Mouse (Mus musculus) monocyte, adult 2 months (primary cell): ENCODE measurements around the gene Zfp988.
"Not testable (repeated sequence)": the region's sequence is repeated elsewhere in the genome, so short reads cannot be mapped to it uniquely, and the experiment has no call there.

Experiments used
- DNase-seq, 2 experiments: peaks; one replicate each; pipeline ENCODE4 v3.0.0; 2022; ENCODE audit warnings: low spot score in 2 of 2, low read depth in 1 of 2

The Zfp988 gene

GRCm38 (mm10) chr4:147343042-147343908 lies 37.8 kb downstream of the Zfp988 start:
- DNase-seq: not testable (repeated sequence)

DNA sequence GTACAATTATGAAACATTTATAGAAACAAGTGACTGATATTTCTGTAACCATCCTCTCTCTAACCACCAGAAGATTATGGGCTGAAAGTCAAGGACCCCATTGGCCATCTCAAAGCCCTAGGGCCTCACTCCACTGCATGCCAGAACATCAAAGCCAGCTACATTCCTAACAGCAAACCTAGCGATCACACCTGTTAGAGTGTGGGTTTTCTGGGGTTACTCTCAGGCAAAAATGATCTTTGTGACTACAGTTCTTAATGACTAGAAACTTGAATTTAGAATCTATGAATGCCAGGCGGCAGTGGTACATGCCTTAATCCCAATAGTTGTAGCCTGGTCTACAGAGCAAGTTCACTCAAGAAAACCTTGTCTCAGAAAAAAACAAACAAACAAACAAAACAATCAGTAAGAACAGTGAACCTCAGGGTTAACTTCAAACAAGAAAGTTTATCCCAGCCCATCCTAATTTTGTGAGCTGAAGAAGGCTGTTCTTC lies 39.6 kb downstream of the Zfp988 start:
- not testable (repeated sequence) for DNase-seq

DNA sequence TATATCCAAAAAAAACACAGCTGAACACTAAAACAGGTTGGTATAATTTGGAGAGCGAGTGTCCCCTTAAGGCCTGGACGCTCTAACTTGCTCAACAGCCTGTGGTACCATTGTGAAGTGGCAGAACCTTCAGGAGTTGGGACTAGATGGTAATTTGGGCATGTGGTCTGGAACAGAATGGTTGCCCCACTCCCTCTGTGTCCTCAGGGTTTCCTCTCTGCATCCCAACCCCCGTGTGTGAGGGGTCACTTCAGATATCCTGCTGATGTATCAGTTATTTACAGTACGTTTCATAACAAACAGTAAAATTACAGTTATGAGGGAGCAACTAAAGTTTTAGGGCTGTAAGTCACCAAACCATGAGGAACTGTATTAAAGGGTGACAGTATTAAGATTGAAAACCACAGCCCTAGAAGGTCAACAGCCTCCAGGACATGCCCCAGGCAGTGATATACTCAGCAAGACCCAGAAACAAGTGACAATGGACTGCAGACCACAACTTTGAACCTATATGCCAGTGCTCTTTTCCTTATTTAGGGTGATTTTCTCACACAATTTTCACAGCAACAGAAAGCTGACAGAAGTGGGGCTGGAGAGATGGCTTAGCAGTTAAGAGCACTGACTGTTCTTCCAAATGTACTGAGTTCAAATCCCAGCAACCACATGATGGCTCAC lies 41.0 kb downstream of the Zfp988 start:
- DNase-seq: not testable (repeated sequence)

DNA sequence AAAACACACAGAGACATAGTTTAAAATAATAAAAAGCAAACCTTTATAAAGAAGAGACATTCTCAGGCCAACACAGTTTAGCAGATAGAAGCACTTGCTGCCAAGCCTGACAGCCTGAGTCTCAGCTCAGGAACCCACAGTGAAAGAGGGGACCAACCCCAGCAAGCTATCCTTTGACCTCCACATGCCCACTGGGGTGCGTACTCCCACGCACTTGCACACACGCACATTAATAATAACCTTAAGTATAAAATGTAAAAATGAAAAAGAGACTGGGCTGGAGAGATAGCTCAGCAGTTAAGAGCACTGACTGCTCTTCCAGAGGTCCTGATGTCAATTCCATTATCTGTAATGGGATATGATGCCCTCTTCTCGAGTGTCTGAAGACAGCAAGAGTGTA lies 41.8 kb downstream of the Zfp988 start:
- DNase-seq: not testable (repeated sequence)

GRCm38 (mm10) chr4:147347880-147348279 lies 42.4 kb downstream of the Zfp988 start:
- DNase-seq: not testable (repeated sequence)

DNA sequence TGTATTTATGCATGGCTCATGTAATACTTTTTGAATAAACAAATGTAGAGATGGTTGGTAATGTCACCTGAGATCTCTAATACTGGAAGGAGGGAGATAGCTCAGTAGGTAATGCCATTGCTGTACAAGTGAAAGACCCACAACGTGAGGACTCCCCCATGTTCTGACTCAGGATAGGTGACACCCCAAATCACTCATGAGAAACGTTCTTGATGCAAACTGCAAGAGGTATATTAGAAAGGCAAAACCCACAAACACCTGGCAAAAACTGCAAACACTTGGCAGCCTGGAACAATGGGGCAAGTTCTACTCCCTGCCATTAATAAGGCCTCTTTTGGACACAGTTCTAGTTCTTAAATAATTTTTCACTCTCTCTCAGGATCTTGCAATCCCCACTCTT lies 42.9 kb downstream of the Zfp988 start:
- DNase-seq: not testable (repeated sequence)

GRCm38 (mm10) chr4:147348906-147349686 lies 43.6 kb downstream of the Zfp988 start:
- DNase-seq: not testable (repeated sequence)

DNA sequence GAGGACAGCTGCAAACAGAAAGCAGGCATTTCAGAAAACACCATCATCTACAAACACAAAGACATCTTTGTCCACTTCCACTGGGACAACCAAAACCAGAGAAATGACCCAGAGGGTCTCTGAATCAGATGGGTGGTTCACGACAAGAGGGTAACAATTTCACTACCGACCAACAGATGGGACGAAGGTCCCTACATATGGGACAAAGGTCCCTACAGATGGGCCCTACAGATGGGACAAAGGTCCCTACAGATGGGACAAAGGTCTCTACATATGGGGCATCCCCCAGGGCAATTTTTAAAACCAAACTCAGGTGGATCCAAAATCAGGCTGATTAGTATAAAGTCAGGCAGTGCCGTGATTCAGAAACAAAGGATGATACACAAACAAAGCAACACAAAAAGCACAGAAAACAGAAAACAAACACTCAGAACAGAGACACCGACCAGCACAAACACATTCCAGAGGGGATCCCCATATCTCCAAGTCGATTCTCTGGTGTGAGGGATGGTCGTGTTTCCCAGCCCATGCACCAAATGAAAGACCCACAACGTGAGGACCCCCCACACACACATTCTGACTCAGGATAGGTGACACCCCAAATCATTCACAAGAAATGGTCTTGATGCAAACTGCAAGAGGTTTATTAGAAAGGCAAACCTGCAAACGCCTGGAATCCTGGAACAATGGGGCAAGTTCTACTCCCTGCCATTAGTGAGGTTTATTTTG lies 44.4 kb downstream of the Zfp988 start:
- DNase-seq: not testable (repeated sequence)

DNA sequence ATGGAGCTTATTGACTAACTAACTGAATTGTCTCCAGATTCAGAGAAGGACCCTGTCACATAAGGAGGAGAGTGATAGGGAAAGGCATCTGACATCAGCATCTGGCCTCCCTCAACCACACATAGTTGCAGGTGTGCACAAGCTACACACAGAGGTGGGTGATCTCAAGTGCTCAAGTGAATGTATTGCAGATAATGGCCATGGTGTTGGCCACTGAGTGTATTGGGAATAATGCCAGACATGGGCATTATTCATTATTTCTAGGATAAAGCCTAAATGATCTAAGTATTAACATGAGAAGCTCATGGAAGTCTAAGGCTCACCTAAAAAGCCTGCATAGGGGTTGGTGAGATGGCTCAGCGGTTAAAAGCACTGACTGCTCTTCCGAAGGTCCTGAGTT lies 45.1 kb downstream of the Zfp988 start:
- DNase-seq: not testable (repeated sequence)

DNA sequence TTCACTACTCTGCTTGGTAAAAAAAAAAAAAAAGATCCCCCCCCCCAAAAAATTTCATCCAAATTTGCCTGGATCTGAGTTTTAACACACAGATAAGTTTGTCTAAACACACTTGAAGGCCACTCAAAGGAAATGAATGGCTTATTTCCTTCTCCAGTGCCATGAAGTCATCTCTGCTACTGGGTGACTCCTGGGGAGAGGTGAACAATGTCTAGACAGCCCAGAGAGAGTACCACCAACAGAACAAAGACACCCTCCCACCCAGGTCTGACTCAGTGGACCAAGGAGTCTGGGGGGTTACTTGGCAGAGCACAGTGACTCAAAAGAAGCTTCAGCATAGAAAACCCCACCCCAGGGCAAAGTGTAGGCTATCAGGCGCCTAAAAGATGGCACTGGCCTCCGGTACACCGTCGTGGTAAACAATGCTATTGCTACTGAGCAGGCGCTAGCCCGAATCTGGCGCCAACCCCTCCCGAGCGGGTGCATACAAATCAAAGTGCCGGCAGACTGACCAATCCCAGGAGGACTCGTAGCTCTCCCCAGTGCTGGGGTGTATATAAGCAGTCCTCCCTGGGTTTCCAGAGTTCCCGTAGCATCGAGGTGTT lies 46.0 kb downstream of the Zfp988 start:
- DNase-seq: peak in 1 of 2 experiments; percentile 1

DNA sequence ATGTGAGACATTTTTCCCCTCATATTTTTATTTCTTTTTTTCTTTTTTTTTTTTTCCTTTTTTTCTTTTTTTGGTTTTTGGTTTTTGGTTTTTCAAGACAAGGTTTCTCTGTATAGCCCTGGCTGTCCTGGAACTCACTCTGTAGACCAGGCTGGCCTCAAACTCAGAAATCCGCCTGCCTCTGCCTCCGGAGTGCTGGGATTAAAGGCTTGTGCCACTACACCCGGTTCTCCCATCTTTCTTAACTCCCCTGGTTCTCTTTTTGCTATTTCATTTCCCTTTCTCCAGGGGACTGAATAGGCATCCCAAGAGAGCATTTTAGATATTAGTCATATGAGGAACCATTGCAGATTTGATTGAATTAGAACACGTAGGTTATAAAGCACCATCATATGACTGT lies 48.2 kb downstream of the Zfp988 start:
- peak in 1 of 2 experiments; percentile 1 for DNase-seq

DNA sequence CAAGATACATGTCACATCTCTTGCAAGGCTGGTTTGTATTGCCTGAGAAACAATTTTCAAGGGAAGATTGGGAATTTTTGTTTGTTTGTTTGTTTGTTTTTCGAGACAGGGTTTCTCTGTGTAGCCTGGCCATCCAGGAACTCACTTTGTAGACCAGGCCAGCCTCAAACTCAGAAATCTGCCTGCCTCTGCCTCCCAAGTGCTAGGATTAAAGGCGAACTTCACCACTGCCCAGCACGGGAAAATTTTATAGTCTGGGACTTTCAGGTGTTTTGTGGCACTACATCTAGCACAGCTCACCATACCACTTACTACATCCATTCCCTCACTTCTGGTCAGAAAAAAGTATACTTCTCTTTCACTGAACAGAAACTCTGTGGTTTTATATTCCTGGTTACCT lies 50.6 kb downstream of the Zfp988 start:
- not testable (repeated sequence) for DNase-seq

DNA sequence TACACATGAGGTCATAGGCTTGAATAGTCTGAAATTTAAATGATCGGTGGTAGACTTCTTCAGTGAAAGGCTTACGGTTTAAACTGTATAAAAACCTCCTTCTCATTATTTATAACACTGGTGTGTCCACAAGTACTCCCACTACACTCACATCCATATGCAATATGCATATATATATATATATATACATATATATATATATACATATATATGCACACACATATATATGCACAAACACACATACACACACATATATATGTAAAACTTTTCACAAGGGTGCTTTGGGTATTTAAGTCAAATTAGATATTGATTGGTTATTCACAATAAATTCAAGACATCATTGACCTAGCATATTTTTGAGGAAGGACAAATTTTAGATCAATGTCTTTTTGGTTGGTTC lies 51.7 kb downstream of the Zfp988 start:
- DNase-seq: not testable (repeated sequence)

DNA sequence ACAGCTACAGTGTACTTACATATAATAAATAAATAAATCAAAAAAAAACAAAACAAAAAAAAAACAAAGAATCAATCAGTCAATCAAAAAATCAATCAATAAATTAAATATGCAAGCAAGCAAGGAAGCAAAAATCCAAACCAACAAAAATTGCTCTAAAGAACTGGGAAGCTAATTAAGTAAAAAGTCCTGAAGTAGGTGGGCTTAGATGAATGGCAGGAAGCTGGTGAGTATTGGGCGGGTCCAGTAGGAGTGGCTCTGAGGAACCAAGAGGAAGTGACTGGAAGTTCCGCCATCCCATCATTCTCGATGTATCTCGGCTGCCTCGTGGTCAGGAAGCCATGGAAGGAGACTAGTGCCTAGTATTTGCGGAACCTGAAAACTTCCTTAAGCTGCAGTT lies 55.5 kb downstream of the Zfp988 start, which contains the start of gene Zfp978:
Zfp978 (plus strand) TSS at position 301 of the 400 bp plus-strand sequence.
- DNase-seq: not testable (repeated sequence)

DNA sequence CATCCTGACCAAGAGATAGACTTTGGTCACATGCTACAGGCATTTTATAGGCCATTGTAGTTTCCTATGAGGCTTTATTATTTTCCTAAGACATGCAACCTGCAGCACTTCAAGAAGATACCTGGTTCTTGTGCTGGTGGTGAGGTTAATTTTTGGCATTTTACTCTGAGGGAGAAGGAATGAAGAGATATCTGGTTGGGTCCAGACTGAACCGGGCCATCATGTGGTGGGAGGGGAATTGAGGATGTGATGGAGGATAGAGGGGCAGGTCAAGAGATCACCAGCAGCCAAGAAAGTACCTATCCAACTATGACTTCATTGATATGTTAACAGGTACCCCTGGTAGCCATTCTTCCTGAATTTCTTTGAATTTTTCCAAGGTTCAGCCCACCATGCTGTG lies 56.4 kb downstream of the Zfp988 start:
- DNase-seq: not testable (repeated sequence)

- DNase-seq: not testable (repeated sequence)
These were observed 64.1 kb downstream of the Zfp988 start for GRCm38 (mm10) chr4:147369564-147369963.

- DNase-seq: not testable (repeated sequence)
These were observed 77.7 kb downstream of the Zfp988 start for GRCm38 (mm10) chr4:147383199-147383598.
